Mouse (Mus musculus) thymus, adult 18-20 months (tissue): ENCODE results near the gene Wrap53.

Experiments
- DNase-seq, 2 experiments: peaks; one replicate each; pipeline ENCODE4 v3.0.0; 2022; ENCODE audit warnings: mixed read lengths in 2 of 2

The Wrap53 gene

DNA sequence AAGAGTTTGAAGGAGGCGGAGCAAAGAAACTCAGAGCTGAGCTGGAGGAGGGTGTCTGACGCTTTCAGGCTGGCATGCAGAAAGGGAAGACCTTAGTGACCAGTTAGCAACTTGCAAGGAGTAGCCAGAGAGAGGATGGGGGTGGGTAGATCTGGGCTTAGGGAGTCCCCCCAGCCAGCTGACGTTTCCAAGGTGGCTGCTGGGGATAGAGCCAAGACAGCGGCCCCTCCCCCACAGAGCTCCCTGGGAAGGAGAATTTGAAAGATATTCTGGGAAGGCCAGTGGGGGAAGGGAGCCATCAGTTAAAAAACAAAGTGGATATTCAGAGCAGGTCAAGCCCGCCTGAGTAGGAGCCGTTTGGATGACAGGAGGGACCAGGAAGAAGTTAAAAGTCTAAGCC, 20.0 kb upstream of the Wrap53 start:
- no peak for DNase-seq

GRCm38 (mm10) chr11:69599436-69599835, 19.4 kb upstream of the Wrap53 start:
- DNase-seq, result no peak

GRCm38 (mm10) chr11:69594853-69595252, 14.8 kb upstream of the Wrap53 start:
- no peak for DNase-seq

GRCm38 (mm10) chr11:69592799-69593198, 12.7 kb upstream of the Wrap53 start:
- DNase-seq, result no peak

- DNase-seq, result no peak
Observed at GRCm38 (mm10) chr11:69591899-69592637, 12.0 kb upstream of the Wrap53 start.

DNA sequence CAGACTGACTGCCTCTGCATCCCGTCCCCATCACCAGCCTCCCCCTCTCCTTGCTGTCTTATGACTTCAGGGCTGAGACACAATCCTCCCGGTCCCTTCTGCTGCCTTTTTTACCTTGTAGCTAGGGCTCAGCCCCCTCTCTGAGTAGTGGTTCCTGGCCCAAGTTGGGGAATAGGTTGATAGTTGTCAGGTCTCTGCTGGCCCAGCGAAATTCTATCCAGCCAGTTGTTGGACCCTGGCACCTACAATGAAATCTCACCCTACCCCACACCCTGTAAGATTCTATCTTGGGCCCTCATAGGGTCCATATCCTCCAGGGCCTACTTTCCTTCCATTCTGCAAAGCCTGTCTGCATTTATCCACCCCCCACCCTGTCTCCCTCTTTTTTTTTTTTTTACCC, 11.4 kb upstream of the Wrap53 start:
- no peak for DNase-seq

GRCm38 (mm10) chr11:69590622-69591021, 10.6 kb upstream of the Wrap53 start:
- DNase-seq, result no peak

DNA sequence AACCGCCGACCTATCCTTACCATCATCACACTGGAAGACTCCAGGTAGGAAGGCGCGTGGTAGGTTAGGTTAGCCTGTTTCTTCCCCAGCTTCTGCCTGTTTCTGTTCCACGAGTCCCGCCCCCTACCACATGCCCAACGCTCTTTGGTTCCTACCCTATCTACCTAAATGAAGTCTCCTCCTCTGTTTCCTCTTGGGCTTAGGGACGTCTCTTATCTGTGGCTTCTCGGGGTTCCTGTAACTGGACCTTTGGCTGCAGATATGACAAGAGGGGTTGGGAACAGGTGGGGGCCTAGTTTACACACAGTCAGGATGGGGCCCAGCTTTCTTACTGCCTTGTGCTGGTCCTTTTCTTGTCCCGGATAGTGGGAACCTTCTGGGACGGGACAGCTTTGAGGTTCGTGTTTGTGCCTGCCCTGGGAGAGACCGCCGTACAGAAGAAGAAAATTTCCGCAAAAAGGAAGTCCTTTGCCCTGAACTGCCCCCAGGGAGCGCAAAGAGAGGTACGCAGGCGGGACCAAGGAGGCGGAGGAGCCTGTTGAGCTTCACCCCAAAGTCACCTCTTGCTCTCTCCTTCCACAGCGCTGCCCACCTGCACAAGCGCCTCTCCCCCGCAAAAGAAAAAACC, 9.3 kb upstream of the Wrap53 start:
- no peak for DNase-seq

DNA sequence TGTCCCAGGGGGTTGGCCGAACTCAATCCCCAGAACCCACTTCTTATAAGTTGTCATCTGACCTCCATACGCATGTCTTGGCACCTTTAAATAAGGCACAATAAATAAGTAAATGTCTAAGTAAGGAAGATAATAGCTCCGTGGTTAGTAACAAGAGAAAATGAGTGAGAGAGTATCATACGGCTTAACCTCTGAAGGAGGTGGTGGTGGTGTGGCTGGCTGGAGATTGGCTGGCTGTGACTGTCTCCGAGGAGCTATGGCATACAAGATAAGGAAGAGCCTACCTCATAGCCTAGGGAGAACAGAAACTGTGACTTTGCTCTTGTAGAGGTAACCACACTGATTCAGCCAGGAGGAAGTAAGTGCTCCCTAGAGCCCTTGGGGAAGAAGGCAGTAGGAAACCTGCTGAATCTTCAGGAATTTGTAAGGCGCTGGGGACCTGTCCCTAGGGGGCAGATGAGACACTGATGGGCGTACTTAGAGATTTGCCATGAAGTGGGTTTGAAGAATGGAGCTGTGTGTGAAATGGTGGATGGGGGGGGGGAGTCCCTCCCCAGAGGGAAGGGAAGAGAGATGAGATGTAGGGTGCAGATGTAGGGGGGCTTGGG, 5.8 kb upstream of the Wrap53 start:
- no peak for DNase-seq

GRCm38 (mm10) chr11:69584937-69585336, 4.9 kb upstream of the Wrap53 start:
- no peak for DNase-seq

GRCm38 (mm10) chr11:69584008-69584407, 4.0 kb upstream of the Wrap53 start:
- DNase-seq, result no peak

GRCm38 (mm10) chr11:69582230-69582805, 2.3 kb upstream of the Wrap53 start:
- DNase-seq, result no peak

- no peak for DNase-seq
Observed at GRCm38 (mm10) chr11:69581814-69582213, 1.8 kb upstream of the Wrap53 start.

DNA sequence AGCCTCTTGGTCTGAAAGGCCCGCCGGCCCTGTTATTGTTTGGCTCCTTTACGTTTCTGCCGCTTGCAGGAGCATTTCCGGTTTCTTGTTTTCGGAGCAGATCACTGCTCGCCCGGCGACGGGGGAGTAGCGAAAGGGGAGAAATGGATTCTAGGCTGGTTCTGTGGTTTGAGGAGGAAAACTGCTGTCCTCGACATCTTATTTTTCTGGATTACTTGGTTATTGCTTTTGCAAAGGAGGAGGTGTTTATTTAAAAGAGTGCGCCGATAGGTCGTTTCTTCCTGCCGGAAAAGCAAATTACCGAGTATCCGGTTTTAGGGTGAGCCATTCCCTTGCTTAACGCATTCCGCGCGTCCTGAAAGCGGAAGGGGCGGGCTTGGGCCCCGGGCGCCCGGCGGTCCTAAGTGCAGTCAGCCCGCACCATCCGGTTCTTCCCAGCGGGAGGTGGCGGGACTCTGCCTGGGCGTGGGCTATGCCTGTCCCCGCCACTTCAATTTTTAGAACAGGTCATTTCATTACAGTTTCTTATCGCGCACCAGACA, 1.2 kb upstream of the Wrap53 start:
- peak; percentile 81 to 86 for DNase-seq

DNA sequence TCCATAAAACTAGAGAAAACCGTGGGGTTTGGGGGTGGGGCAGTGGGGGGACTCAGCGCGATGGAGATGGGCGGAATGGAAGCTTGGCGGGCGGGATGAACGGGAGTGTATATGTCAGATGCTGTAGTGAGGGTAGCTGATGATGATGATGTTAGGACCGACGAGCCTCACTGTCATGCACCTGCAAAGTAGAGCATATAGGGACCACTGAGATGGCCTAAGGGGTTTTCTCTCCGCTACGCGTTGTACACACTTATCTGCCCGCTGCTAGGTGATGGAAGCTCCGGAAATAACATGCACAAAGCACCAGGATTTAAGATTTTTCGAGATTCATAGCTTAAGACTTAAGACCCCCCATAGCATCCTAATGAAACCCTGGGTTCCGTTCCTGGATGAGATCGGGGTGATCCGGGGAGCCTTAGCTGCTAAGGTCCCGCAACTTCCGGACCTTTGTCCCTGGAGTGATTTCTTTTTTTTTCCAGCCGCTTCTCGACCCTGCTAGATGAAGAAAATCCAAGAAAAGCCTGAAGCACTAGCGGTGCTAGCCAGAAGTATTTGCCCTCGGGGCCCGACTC, 604 bp upstream of the Wrap53 start:
- DNase-seq, result no peak

GRCm38 (mm10) chr11:69579128-69580017, 682 bp downstream of the Wrap53 start:
- peak; percentile 86 to 92 for DNase-seq

GRCm38 (mm10) chr11:69578301-69578700, 1.8 kb downstream of the Wrap53 start:
- DNase-seq, result no peak

DNA sequence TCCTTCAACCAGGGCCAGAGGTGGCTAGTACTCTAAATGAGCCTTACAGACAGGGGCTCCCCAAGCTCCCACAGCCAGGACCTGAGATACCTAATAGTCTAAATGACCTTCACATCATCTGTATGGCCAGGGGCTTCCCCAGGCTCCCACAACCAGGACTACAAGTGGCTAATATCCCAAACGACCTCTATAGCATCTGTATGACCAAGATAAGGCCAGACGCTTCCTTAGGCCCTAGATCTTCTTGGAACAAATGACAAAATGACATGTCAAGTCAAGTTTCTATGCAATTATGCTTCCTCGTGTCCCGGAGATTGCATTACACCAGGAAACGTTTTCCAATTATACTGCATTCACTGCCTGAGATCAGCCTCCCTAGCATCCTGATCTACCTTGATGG, 3.7 kb downstream of the Wrap53 start:
- DNase-seq, result no peak

- no peak for DNase-seq
Observed at GRCm38 (mm10) chr11:69575220-69575619, 4.8 kb downstream of the Wrap53 start.

- DNase-seq, result no peak
Observed at GRCm38 (mm10) chr11:69565131-69565530, 14.9 kb downstream of the Wrap53 start.

GRCm38 (mm10) chr11:69564391-69564790, 15.7 kb downstream of the Wrap53 start:
- no peak for DNase-seq

GRCm38 (mm10) chr11:69563373-69563772, 16.7 kb downstream of the Wrap53 start:
- no peak for DNase-seq
